Mouse (Mus musculus): ENCODE data around the gene Lgals7. TPM values are rescaled to one million over a fixed set of nuclear protein-coding genes. Genes with fewer than 3 reads are reported as not detected.

Lgals7 gene
- polyA plus RNA-seq, 1 experiment: 1.2 TPM

- TF ChIP-seq POLR2A (IDR thresholded peaks at IDR 0.05; ENCODE audit: extremely low read depth, insufficient read depth, low read length) (no peak), CTCF (IDR thresholded peaks at IDR 0.05; ENCODE audit: extremely low read depth, insufficient read depth, low read length) (no peak)
- Histone ChIP-seq H3K27ac (ENCODE audit: insufficient read depth, low read length) (no peak overlapping the region), H3K4me1 (ENCODE audit: control insufficient read depth, insufficient read depth, low read length) (no peaks in the 10 kb centered on the region), H3K4me3 (ENCODE audit: insufficient read depth, low read length) (no peak overlapping the region)
Measured at GRCm38 (mm10) chr7:28849700-28850236, 13.9 kb upstream of the Lgals7 start.

- TF ChIP-seq POLR2A (IDR thresholded peaks at IDR 0.05; ENCODE audit: extremely low read depth, insufficient read depth, low read length) (no peak), CTCF (IDR thresholded peaks at IDR 0.05; ENCODE audit: extremely low read depth, insufficient read depth, low read length) (no peak)
Measured at GRCm38 (mm10) chr7:28850642-28851041, 13.0 kb upstream of the Lgals7 start.

GRCm38 (mm10) chr7:28859953-28860352 lies 3.7 kb upstream of the Lgals7 start:
- H3K27ac ChIP-seq (ENCODE audit: insufficient read depth, low read length): no peak overlapping the region
- TF ChIP-seq CTCF (IDR thresholded peaks at IDR 0.05; ENCODE audit: extremely low read depth, insufficient read depth, low read length): no peak
- TF ChIP-seq POLR2A (IDR thresholded peaks at IDR 0.05; ENCODE audit: extremely low read depth, insufficient read depth, low read length): no peak
- H3K4me1 ChIP-seq (ENCODE audit: control insufficient read depth, insufficient read depth, low read length): peaks cover 2% of the 10 kb centered on the region
- H3K4me3 ChIP-seq (ENCODE audit: insufficient read depth, low read length): no peak overlapping the region

More at GRCm38 (mm10) chr7:28850642-28851041, 13.0 kb upstream of the Lgals7 start:
- Histone ChIP-seq H3K27ac (ENCODE audit: insufficient read depth, low read length) (no peak overlapping the region), H3K4me3 (ENCODE audit: insufficient read depth, low read length) (no peak overlapping the region), H3K4me1 (ENCODE audit: control insufficient read depth, insufficient read depth, low read length) (no peaks in the 10 kb centered on the region)

- H3K27ac ChIP-seq (ENCODE audit: insufficient read depth, low read length): no peak overlapping the region
- H3K4me3 ChIP-seq (ENCODE audit: insufficient read depth, low read length): no peak overlapping the region
- TF ChIP-seq CTCF (IDR thresholded peaks at IDR 0.05; ENCODE audit: extremely low read depth, insufficient read depth, low read length): no peak
- no peak for TF ChIP-seq POLR2A (IDR thresholded peaks at IDR 0.05; ENCODE audit: extremely low read depth, insufficient read depth, low read length)
- H3K4me1 ChIP-seq (ENCODE audit: control insufficient read depth, insufficient read depth, low read length): peaks cover 6% of the 10 kb centered on the region
Measured at GRCm38 (mm10) chr7:28860898-28861297, 2.8 kb upstream of the Lgals7 start.

- Histone ChIP-seq H3K27ac (ENCODE audit: insufficient read depth, low read length) (no peak overlapping the region), H3K4me1 (ENCODE audit: control insufficient read depth, insufficient read depth, low read length) (peaks cover 6% of the 10 kb centered on the region), H3K4me3 (ENCODE audit: insufficient read depth, low read length) (no peak overlapping the region)
- no peak for TF ChIP-seq POLR2A (IDR thresholded peaks at IDR 0.05; ENCODE audit: extremely low read depth, insufficient read depth, low read length)
- no peak for TF ChIP-seq CTCF (IDR thresholded peaks at IDR 0.05; ENCODE audit: extremely low read depth, insufficient read depth, low read length)
Measured at GRCm38 (mm10) chr7:28862817-28863499, 695 bp upstream of the Lgals7 start.

- Histone ChIP-seq H3K4me1 (ENCODE audit: control insufficient read depth, insufficient read depth, low read length) (peaks cover 6% of the 10 kb centered on the region), H3K4me3 (ENCODE audit: insufficient read depth, low read length) (no peak overlapping the region), H3K27ac (ENCODE audit: insufficient read depth, low read length) (no peak overlapping the region)
- TF ChIP-seq POLR2A (IDR thresholded peaks at IDR 0.05; ENCODE audit: extremely low read depth, insufficient read depth, low read length): no peak
- no peak for TF ChIP-seq CTCF (IDR thresholded peaks at IDR 0.05; ENCODE audit: extremely low read depth, insufficient read depth, low read length)
Measured at GRCm38 (mm10) chr7:28864288-28864750, 666 bp downstream of the Lgals7 start.

- no peak overlapping the region for H3K4me3 ChIP-seq (ENCODE audit: insufficient read depth, low read length)
- TF ChIP-seq CTCF (IDR thresholded peaks at IDR 0.05; ENCODE audit: extremely low read depth, insufficient read depth, low read length) (no peak), POLR2A (IDR thresholded peaks at IDR 0.05; ENCODE audit: extremely low read depth, insufficient read depth, low read length) (no peak)
- peak overlapping the region; percentile 67; the same call in 1 of the 2 replicates for H3K27ac ChIP-seq (ENCODE audit: insufficient read depth, low read length)
- peaks cover 6% of the 10 kb centered on the region for H3K4me1 ChIP-seq (ENCODE audit: control insufficient read depth, insufficient read depth, low read length)
Measured at GRCm38 (mm10) chr7:28865481-28866300, 2.0 kb downstream of the Lgals7 start.

GRCm38 (mm10) chr7:28866769-28867507 lies 3.3 kb downstream of the Lgals7 start:
- peaks cover 6% of the 10 kb centered on the region for H3K4me1 ChIP-seq (ENCODE audit: control insufficient read depth, insufficient read depth, low read length)
- no peak overlapping the region for H3K27ac ChIP-seq (ENCODE audit: insufficient read depth, low read length)
- no peak overlapping the region for H3K4me3 ChIP-seq (ENCODE audit: insufficient read depth, low read length)
- TF ChIP-seq POLR2A (IDR thresholded peaks at IDR 0.05; ENCODE audit: extremely low read depth, insufficient read depth, low read length) (no peak), CTCF (IDR thresholded peaks at IDR 0.05; ENCODE audit: extremely low read depth, insufficient read depth, low read length) (no peak)
